Mouse (Mus musculus) forebrain, embryonic 15.5 days (tissue): ENCODE measurements around the gene Irf7. TPM values are rescaled to one million over a fixed set of nuclear protein-coding genes. Genes with fewer than 3 reads are reported as not detected.
A peak's percentile ranks its signal among the peaks of the same experiment; 100 is the strongest.

Experiments
- ATAC-seq: fragments of 200-750 bp; cut with Nextera tagmentation; replicated peaks from 2 replicates; pipeline ENCODE4 v1.8.0; 2017; ENCODE audit warnings: mild to moderate bottlenecking, moderate TSS enrichment, moderate library complexity
- H3K27ac ChIP-seq: fragments of 300-500 bp; sonication (generic); replicated peaks from 2 replicates; pipeline ENCODE4 v1.5.1; 2015; ENCODE audit warnings: mild to moderate bottlenecking, inconsistent platforms
- H3K27me3 ChIP-seq: fragments of 300-500 bp; sonication (generic); 2 replicates; pipeline ENCODE4 v1.6.1; 2015; ENCODE audit warnings: inconsistent platforms
- H3K36me3 ChIP-seq: fragments of 300-500 bp; sonication (generic); 2 replicates; pipeline ENCODE4 v1.6.1; 2015; ENCODE audit warnings: mild to moderate bottlenecking, inconsistent platforms
- H3K4me1 ChIP-seq: fragments of 300-500 bp; sonication (generic); 2 replicates; pipeline ENCODE4 v1.6.1; 2015; ENCODE audit warnings: inconsistent platforms
- H3K4me2 ChIP-seq: fragments of 300-500 bp; sonication (generic); replicated peaks from 2 replicates; pipeline ENCODE4 v1.6.1; 2015; ENCODE audit warnings: mild to moderate bottlenecking, inconsistent platforms
- H3K4me3 ChIP-seq: fragments of 300-500 bp; sonication (generic); 2 replicates; pipeline ENCODE4 v1.5.1; 2015; ENCODE audit warnings: mild to moderate bottlenecking, inconsistent platforms
- H3K9ac ChIP-seq: fragments of 300-500 bp; sonication (generic); replicated peaks from 2 replicates; pipeline ENCODE4 v1.6.1; 2015; ENCODE audit warnings: mild to moderate bottlenecking, inconsistent platforms
- H3K9me3 ChIP-seq: fragments of 300-500 bp; sonication (generic); 2 replicates; pipeline ENCODE4 v1.6.1; 2016; ENCODE audit warnings: inconsistent platforms
- WGBS: fragments of 180-500 bp; shearing (Covaris S2); methylation state at CpG from one replicate; pipeline ENCODE4 v1.1.7; 2015; ENCODE audit warnings: mixed read lengths; 5-methylcytosine and 5-hydroxymethylcytosine counted together
- microRNA counts: library from miRNA; unstranded; fragments of <30 nt; microRNA quantifications from one replicate; lab custom pipeline; 2016
- microRNA-seq: library from miRNA; unstranded; fragments of <30 nt; microRNA quantifications from one replicate; pipeline ENCODE4, GENCODE M21; 2016
- polyA plus RNA-seq: library from polyadenylated mRNA; unstranded; fragments of >200 nt; fragmentation: Nextera tagmentation; extraction: Ambion mirVana; gene quantifications from 2 replicates; pipeline ENCODE4 v1.2.1, GENCODE M21; 2015

Gene Irf7
- polyA plus RNA-seq, 1 experiment from 2014 or later, result 1.1 TPM

GRCm38 (mm10) chr7:141216894-141217293, 49.4 kb downstream of the Irf7 start:
- H3K4me2 ChIP-seq, result peak overlapping the region; percentile 97; the same call in 1 of the 2 replicates
- no peaks in the 10 kb centered on the region; the same call in 1 of the 2 replicates for H3K36me3 ChIP-seq
- no peak for ATAC-seq
- no peak overlapping the region for H3K27ac ChIP-seq
- 0 out of 2 replicates have a peak overlapping the region, but pooled peaks have one; percentile 68 for H3K9ac ChIP-seq
- no peaks in the 10 kb centered on the region for H3K27me3 ChIP-seq
- H3K9me3 ChIP-seq, result no peaks in the 10 kb centered on the region
- WGBS, result 88% methylated on average over 11 of the region's 11 CpGs
- H3K4me3 ChIP-seq, result peak overlapping the region; percentile 87; the same call in 1 of the 2 replicates
- peaks cover 30% of the 10 kb centered on the region for H3K4me1 ChIP-seq

GRCm38 (mm10) chr7:141215880-141216733, 50.2 kb downstream of the Irf7 start:
- H3K4me1 ChIP-seq, result peaks cover 24% of the 10 kb centered on the region
- peak overlapping the region; percentile 87 for H3K4me3 ChIP-seq
- no peaks in the 10 kb centered on the region; the same call in 1 of the 2 replicates for H3K36me3 ChIP-seq
- H3K9me3 ChIP-seq, result no peaks in the 10 kb centered on the region
- ATAC-seq, result peak; percentile 69
- peak overlapping the region; percentile 72 for H3K27ac ChIP-seq
- H3K27me3 ChIP-seq, result no peaks in the 10 kb centered on the region
- peak overlapping the region; percentile 68 for H3K9ac ChIP-seq
- H3K4me2 ChIP-seq, result peak overlapping the region; percentile 97
- under 1% methylated on average over 42 of the region's 42 CpGs for WGBS

GRCm38 (mm10) chr7:141215101-141215879, 51.0 kb downstream of the Irf7 start, which contains the start of gene Rassf7:
Rassf7 (plus strand) TSS chr7:141215860.
- H3K27me3 ChIP-seq, result no peaks in the 10 kb centered on the region
- peak within 1 kb of the TSS; percentile 68 for H3K9ac ChIP-seq
- H3K36me3 ChIP-seq, result no peaks in the 10 kb centered on the region; the same call in 1 of the 2 replicates
- WGBS, result under 1% methylated on average over 41 of the region's 41 CpGs
- peaks cover 19% of the 10 kb centered on the region for H3K4me1 ChIP-seq
- peak within 1 kb of the TSS; percentile 97 for H3K4me2 ChIP-seq
- peak within 1 kb of the TSS; percentile 72 for H3K27ac ChIP-seq
- H3K9me3 ChIP-seq, result no peaks in the 10 kb centered on the region
- H3K4me3 ChIP-seq, result peak within 1 kb of the TSS; percentile 87
- peak; percentile 96 for ATAC-seq

- WGBS, result 66% methylated on average over 3 of the region's 3 CpGs
- no peak overlapping the region; the same call in 1 of the 2 replicates for H3K27ac ChIP-seq
Observed at GRCm38 (mm10) chr7:141214310-141214709, 52.0 kb downstream of the Irf7 start.

GRCm38 (mm10) chr7:141213605-141214235, 52.6 kb downstream of the Irf7 start, which contains the start of gene Lmntd2:
Lmntd2 (minus strand) TSS chr7:141214080.
- Histone ChIP-seq H3K4me1 (peaks cover 19% of the 10 kb centered on the region), H3K27me3 (no peaks in the 10 kb centered on the region), H3K4me3 (peak within 1 kb of the TSS; percentile 87), H3K9me3 (no peaks in the 10 kb centered on the region), H3K4me2 (peak within 1 kb of the TSS; percentile 97), H3K36me3 (no peaks in the 10 kb centered on the region; the same call in 1 of the 2 replicates), H3K27ac (peak within 1 kb of the TSS; percentile 72), H3K9ac (peak within 1 kb of the TSS; percentile 68)
- WGBS, result 96% methylated on average over 11 of the region's 11 CpGs
- no peak for ATAC-seq

More at GRCm38 (mm10) chr7:141214310-141214709, 52.0 kb downstream of the Irf7 start:
- no peak for ATAC-seq
- H3K4me3 ChIP-seq, result no peak overlapping the region
- H3K9ac ChIP-seq, result no peak overlapping the region
- H3K4me1 ChIP-seq, result peaks cover 19% of the 10 kb centered on the region
- no peaks in the 10 kb centered on the region for H3K27me3 ChIP-seq
- H3K36me3 ChIP-seq, result no peaks in the 10 kb centered on the region; the same call in 1 of the 2 replicates
- no peaks in the 10 kb centered on the region for H3K9me3 ChIP-seq
- no peak overlapping the region for H3K4me2 ChIP-seq

GRCm38 (mm10) chr7:141213133-141213532, 53.1 kb downstream of the Irf7 start:
- 88% methylated on average over 3 of the region's 3 CpGs for WGBS

More at GRCm38 (mm10) chr7:141213133-141213532, 53.1 kb downstream of the Irf7 start:
- H3K36me3 ChIP-seq, result no peaks in the 10 kb centered on the region
- H3K4me1 ChIP-seq, result peaks cover 19% of the 10 kb centered on the region
- H3K27me3 ChIP-seq, result no peaks in the 10 kb centered on the region
- no peak overlapping the region for H3K4me3 ChIP-seq
- ATAC-seq, result no peak
- no peak overlapping the region for H3K9ac ChIP-seq
- H3K4me2 ChIP-seq, result no peak overlapping the region
- no peak overlapping the region for H3K27ac ChIP-seq
- H3K9me3 ChIP-seq, result no peaks in the 10 kb centered on the region

MicroRNA genes within 50 kb of the gene (microRNA counts, 519-probe panel; counts per million panel counts)
- 2,917 counts per million, percentile 70 among the panel's probes with 10 or more counts for microRNA mmu-miR-210 (lab: Ali Mortazavi, UCI)

Small RNAs within 50 kb of the gene (microRNA-seq; reads per million reads assigned to microRNA genes)
- 345 reads per million, percentile 69 among the genes with 10 or more reads in this experiment for gene Mir210

Other genes starting within 250 kb of the Irf7 start
- not detected in 2 replicates for gene Ifitm6, start 248.6 kb downstream of the Irf7 start, polyA plus RNA-seq
- not detected in 2 replicates for gene Gm17387, start 237.3 kb downstream of the Irf7 start, polyA plus RNA-seq
- gene B4galnt4, start 205.4 kb downstream of the Irf7 start, polyA plus RNA-seq, result 47.3 and 50.0 TPM in 2 replicates
- not detected in 2 replicates for gene Pkp3, start 188.3 kb downstream of the Irf7 start, polyA plus RNA-seq
- gene Sigirr, start 165.9 kb downstream of the Irf7 start, polyA plus RNA-seq, result 1.8 and 2.0 TPM in 2 replicates
- gene Ano9, start 148.7 kb downstream of the Irf7 start, polyA plus RNA-seq, result 0.09 TPM in 1 of 2 replicates, not detected in the other
- 74.5 TPM in 2 replicates for gene Ptdss2, start 144.1 kb downstream of the Irf7 start, polyA plus RNA-seq
- gene Rnh1, start 93.6 kb downstream of the Irf7 start, polyA plus RNA-seq, result 42.3 and 44.0 TPM in 2 replicates
- gene Hras, start 72.5 kb downstream of the Irf7 start, polyA plus RNA-seq, result 126 and 127 TPM in 2 replicates
- 10.3 and 12.7 TPM in 2 replicates for gene Lrrc56, start 72.3 kb downstream of the Irf7 start, polyA plus RNA-seq
- gene Lmntd2, start 52.4 kb downstream of the Irf7 start, polyA plus RNA-seq, result 0.75 and 1.4 TPM in 2 replicates
- 24.6 and 26.9 TPM in 2 replicates for gene Rassf7, start 50.6 kb downstream of the Irf7 start, polyA plus RNA-seq
- gene Phrf1, start 37.7 kb downstream of the Irf7 start, polyA plus RNA-seq, result 80.2 and 81.8 TPM in 2 replicates
- gene Cdhr5, start 10.3 kb upstream of the Irf7 start, polyA plus RNA-seq, result not detected in 2 replicates
- gene Sct, start 12.7 kb upstream of the Irf7 start, polyA plus RNA-seq, result 1.4 TPM in 2 replicates
- gene Drd4, start 25.5 kb upstream of the Irf7 start, polyA plus RNA-seq, result 0.64 and 0.78 TPM in 2 replicates
- 140 and 142 TPM in 2 replicates for gene Deaf1, start 61.2 kb upstream of the Irf7 start, polyA plus RNA-seq
- gene Tmem80, start 61.3 kb upstream of the Irf7 start, polyA plus RNA-seq, result 64.1 and 64.3 TPM in 2 replicates
- 0.37 and 0.57 TPM in 2 replicates for gene Eps8l2, start 72.4 kb upstream of the Irf7 start, polyA plus RNA-seq
- 375 and 378 TPM in 2 replicates for gene Taldo1, start 125.7 kb upstream of the Irf7 start, polyA plus RNA-seq
- gene Gatd1, start 147.7 kb upstream of the Irf7 start, polyA plus RNA-seq, result 62.2 and 64.2 TPM in 2 replicates
- 47.0 and 50.4 TPM in 2 replicates for gene Cend1, start 163.0 kb upstream of the Irf7 start, polyA plus RNA-seq
- gene Slc25a22, start 171.4 kb upstream of the Irf7 start, polyA plus RNA-seq, result 83.1 and 86.3 TPM in 2 replicates
- 7.8 and 9.5 TPM in 2 replicates for gene Pidd1, start 177.5 kb upstream of the Irf7 start, polyA plus RNA-seq
- gene Rplp2, start 180.9 kb upstream of the Irf7 start, polyA plus RNA-seq, result 820 and 834 TPM in 2 replicates
- 21.5 and 22.0 TPM in 2 replicates for gene Pnpla2, start 188.7 kb upstream of the Irf7 start, polyA plus RNA-seq
- gene Cracr2b, start 194.6 kb upstream of the Irf7 start, polyA plus RNA-seq, result 5.0 and 8.5 TPM in 2 replicates
- gene Cd151, start 200.9 kb upstream of the Irf7 start, polyA plus RNA-seq, result 15.9 and 18.6 TPM in 2 replicates
- gene Polr2l, start 208.7 kb upstream of the Irf7 start, polyA plus RNA-seq, result 68.3 and 73.2 TPM in 2 replicates
- gene Tspan4, start 208.8 kb upstream of the Irf7 start, polyA plus RNA-seq, result 25.6 and 27.3 TPM in 2 replicates